Mouse (Mus musculus): ENCODE results near the gene Nup155. TPM values are rescaled to one million over a fixed set of nuclear protein-coding genes. Genes with fewer than 3 reads are reported as not detected.
"Not testable (repeated sequence)": the region's sequence is repeated elsewhere in the genome, so short reads cannot be mapped to it uniquely, and the experiment has no call there.

The Nup155 gene
- total RNA-seq (2021), result 10 to 100 TPM; 18.5 to 21.8 TPM
- long read RNA-seq, experiment 1, full-length matches to known transcripts, result 4 of 6 reads
- long read RNA-seq, experiment 1, partial matches to known transcripts, result 1 of 6 reads
- long read RNA-seq, experiment 1, other reads (novel, unspliced or antisense), result 1 of 6 reads
- long read RNA-seq, experiment 2, full-length matches to known transcripts, result 8 of 9 reads
- long read RNA-seq, experiment 2, partial matches to known transcripts, result 1 of 9 reads
- long read RNA-seq, experiment 2, other reads (novel, unspliced or antisense), result 0 of 9 reads

DNA sequence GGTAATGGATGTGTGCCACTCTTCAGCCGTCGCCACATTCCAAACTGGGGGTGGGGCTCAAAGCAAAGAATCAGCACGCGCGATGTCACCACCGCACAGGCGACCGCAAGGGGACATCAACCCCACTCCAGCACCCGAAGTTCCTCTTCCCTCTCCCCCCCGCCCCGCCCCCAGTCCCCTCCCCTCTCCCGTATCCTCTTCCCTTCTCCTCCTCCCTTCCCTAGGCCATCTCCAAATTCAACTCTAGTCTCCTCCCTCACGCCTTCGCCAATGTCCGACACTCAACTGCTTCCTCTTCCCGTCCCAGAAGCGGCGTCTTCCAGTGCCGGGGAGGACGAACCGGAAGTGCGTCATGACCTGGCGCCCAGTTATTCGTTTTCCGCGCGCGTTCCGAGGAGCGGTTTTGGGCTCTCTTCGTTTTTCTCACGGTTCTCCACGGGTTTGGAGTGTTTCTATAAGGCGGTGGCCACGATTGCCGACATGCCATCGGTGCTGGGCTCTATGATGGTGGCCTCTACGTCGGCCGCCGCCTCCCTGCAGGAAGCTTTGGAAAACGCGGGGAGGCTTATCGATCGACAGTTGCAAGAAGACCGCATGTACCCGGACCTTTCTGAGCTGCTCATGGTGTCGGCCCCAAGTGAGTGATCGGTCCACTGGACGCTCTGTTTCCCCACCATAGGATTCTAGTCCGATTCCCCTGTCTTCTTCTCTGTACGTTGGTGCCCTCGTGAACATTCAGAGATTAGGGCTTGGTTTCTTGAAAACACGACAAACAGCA is at the start of gene Nup155:
TSS of gene Nup155 (plus strand) at position 308 of the 778 bp plus-strand sequence.
- H3K4me3 ChIP-seq, result peak within 1 kb of the TSS; percentile 92
- H3K27ac ChIP-seq, result peak within 1 kb of the TSS; percentile 85
- DNase-seq (ENCODE audit: low spot score in 2 of 2), result peak; percentile 94
- TF ChIP-seq CTCF (conservative IDR thresholded peaks at IDR 0.05), result peak; percentile 28; the same call in 1 of the 2 replicates

- no peak overlapping the region for H3K27ac ChIP-seq
- TF ChIP-seq CTCF (conservative IDR thresholded peaks at IDR 0.05), result peak; percentile 59
- DNase-seq (ENCODE audit: low spot score in 2 of 2), result no peak
- H3K4me3 ChIP-seq, result no peak overlapping the region
Measured at GRCm38 (mm10) chr15:8065221-8065620, 43.9 kb upstream of the Nup155 start.

DNA sequence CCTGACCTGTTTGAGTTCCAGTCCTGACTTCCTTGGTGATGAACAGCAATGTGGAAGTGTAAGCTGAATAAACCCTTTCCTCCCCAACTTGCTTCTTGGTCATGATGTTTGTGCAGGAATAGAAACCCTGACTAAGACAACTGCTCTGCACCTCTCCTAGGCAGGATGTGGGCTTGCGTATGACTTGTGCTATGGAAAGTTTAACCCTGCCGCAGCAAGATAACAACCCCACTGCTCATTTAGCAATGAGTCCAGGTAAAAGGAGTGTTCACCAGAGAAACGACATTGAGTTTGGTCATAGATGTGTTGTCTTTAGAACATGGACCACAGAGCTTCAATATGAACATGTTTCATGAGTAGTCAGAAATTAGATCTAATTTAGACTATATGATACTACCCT is 35.9 kb upstream of the Nup155 start:
- not testable (repeated sequence) for DNase-seq (ENCODE audit: low spot score in 2 of 2); H3K27ac ChIP-seq; H3K4me3 ChIP-seq

DNA sequence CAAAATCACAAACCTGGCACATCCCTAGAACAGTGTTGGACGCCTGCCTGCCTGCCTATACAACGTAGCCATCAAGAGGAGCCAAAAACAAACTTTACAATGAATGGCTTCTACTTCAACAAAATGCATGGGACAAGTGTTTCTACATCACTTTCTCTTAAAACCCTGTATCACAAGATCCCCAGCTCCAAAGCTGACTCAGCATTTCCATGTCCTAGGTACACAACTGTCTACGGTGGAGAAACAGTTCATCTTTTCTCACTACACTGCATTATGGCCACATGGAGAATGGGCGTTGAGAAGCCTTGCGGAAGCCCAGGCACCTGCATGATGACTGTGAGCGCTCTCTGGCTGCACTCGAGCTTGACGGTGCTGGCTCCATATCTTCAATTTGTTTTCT is 26.9 kb upstream of the Nup155 start:
- H3K27ac ChIP-seq, result no peak overlapping the region
- no peak overlapping the region for H3K4me3 ChIP-seq
- no peak for DNase-seq (ENCODE audit: low spot score in 2 of 2)
- TF ChIP-seq CTCF (conservative IDR thresholded peaks at IDR 0.05), result no peak

DNA sequence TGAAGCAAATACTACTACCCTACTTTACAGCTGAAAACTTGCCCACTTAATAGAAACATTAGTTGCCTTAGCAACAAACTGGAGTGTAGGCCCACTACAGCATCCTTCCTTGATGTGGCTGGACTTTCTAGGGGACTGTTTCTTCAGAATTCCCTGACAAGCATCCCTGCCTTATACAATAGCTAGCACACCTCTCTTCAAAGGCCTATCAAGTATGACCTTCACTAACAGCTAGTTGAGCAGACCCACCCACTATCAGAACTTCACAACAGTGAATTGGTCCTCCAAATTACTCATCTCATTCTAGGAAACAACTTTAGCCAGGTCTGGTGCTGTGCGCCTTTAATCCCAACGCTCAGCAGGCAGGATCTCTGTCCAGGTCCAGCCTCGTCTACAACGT is 21.8 kb upstream of the Nup155 start:
- H3K27ac ChIP-seq, result no peak overlapping the region
- TF ChIP-seq CTCF (conservative IDR thresholded peaks at IDR 0.05), result no peak
- H3K4me3 ChIP-seq, result no peak overlapping the region
- DNase-seq (ENCODE audit: low spot score in 2 of 2), result no peak

- H3K27ac ChIP-seq, result no peak overlapping the region
- no peak for TF ChIP-seq CTCF (conservative IDR thresholded peaks at IDR 0.05)
- no peak for DNase-seq (ENCODE audit: low spot score in 2 of 2)
- H3K4me3 ChIP-seq, result no peak overlapping the region
Measured at GRCm38 (mm10) chr15:8088715-8089114, 20.4 kb upstream of the Nup155 start.

- TF ChIP-seq CTCF (conservative IDR thresholded peaks at IDR 0.05), result no peak
- no peak overlapping the region for H3K27ac ChIP-seq
Measured at GRCm38 (mm10) chr15:8090685-8091084, 18.4 kb upstream of the Nup155 start.

GRCm38 (mm10) chr15:8092668-8093067 is 16.4 kb upstream of the Nup155 start:
- not testable (repeated sequence) for H3K4me3 ChIP-seq; H3K27ac ChIP-seq; DNase-seq (ENCODE audit: low spot score in 2 of 2)

More at GRCm38 (mm10) chr15:8090685-8091084, 18.4 kb upstream of the Nup155 start:
- no peak for DNase-seq (ENCODE audit: low spot score in 2 of 2)
- no peak overlapping the region for H3K4me3 ChIP-seq

- H3K27ac ChIP-seq, result no peak overlapping the region
- DNase-seq (ENCODE audit: low spot score in 2 of 2), result peak; percentile 23
- peak; percentile 76 for TF ChIP-seq CTCF (conservative IDR thresholded peaks at IDR 0.05)
- peak overlapping the region; percentile 97 for H3K4me3 ChIP-seq
Measured at GRCm38 (mm10) chr15:8097853-8098252, 11.2 kb upstream of the Nup155 start.

DNA sequence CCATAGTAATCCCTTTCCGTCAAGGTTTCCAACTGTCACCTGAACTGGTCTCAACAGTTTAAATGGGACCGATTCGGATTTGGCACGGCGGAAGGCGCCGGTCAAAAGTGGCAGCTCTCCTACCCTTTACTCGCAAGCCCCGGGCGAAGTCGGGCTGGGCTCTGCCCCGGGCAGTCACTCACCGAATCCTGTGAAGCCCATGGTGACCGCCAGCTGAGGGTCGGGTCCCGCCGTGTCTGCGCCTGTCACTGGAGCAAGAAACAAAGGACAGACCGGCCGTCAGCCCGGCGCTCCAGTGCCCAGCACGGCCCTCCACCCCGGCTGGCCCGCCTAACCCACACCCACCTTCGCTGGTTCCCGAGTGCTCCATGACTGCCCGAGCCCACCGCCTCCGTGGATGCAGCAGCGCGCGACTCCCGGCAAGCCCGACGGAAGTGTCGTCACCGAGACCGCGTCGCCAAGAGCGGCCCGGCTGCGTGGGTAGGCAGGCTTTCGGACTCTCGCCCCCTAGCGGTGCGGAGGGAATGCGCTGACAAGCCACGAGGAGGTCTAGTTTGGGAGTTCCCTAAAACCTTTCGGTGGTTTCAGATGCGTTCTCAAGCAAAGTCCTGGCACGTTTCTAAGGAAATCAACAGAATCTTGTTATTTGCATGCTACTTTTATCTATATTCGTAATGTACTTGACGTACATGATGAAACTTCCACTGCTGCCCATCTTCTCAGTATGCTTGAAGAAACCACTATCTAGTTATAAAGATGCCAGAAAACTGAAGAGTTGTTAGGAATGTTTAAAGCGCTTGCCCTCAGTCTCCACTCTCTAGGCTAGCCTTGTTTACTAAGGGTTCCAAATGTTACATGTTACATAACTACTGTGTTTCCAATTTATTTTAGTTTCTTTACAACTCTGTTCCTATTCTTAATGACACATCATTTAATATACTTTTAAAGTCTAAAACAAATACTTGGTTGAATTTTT is 10.0 kb upstream of the Nup155 start, which contains the start of gene Wdr70:
TSS of gene Wdr70 (minus strand) at position 436 of the 976 bp plus-strand sequence.
- Histone ChIP-seq H3K4me3 (peak within 1 kb of the TSS; percentile 97), H3K27ac (peak within 1 kb of the TSS; percentile 90)
- peak; percentile 100; the same call in 1 of the 2 replicates for TF ChIP-seq CTCF (conservative IDR thresholded peaks at IDR 0.05)
- peak; percentile 95 to 99 for DNase-seq (ENCODE audit: low spot score in 2 of 2)

DNA sequence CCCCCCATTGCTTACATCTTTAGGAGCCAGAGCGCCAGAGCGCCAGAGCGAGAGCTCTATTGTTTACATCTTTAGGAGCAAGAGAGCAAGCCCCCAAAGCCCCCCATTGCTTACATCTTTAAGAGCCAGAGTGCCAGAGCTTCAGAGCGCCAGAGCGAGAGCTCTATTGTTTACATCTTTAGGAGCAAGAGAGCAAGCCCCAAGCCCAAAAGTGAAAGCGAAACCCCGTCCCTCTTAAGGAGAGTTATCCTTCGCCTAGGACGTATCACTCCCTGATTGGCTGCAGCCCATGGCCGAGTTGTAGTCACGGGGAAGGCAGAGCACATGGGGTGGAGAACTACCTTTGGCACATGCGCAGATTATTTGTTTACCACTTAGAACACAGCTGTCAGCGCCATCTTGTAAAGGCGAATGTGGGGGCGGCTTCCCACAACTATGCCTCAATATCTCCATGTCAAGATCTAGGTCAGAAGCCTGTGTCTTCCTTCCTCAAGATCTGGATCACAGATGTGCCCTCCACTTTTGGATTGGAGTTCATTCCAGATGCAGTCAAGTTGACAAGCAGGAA is 7.0 kb upstream of the Nup155 start:
- H3K4me3 ChIP-seq; DNase-seq (ENCODE audit: low spot score in 2 of 2); H3K27ac ChIP-seq: not testable (repeated sequence)

DNA sequence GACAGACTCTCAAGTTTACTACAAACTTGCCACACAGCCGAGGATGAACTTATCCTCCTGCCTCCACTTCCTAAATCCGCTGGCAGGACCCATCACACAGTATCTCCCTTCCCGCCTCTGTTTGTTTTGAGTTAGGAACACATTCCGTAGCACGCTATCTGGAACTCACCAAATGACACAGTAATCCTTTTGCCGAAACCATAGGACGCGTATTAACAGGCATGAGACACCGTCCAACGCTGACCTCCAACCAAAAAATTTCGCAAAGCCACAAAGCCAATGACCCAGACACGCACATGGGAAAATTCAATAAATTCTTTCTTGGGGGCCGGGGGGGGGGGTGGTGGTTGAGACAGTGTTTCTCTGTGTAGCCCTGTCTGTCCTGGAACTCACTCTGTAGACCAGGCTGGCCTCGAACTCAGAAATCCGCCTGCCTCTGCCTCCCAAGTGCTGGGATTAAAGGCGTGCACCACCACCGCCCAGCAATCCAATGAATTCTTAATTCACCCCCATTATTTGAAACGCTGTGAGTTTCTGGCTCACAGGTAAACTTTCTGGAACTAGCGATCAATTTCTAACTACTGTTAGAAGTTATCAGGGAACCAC is 610 bp upstream of the Nup155 start:
- DNase-seq (ENCODE audit: low spot score in 2 of 2), result no peak
- Histone ChIP-seq H3K4me3 (peak overlapping the region; percentile 92), H3K27ac (peak overlapping the region; percentile 85)
- TF ChIP-seq CTCF (conservative IDR thresholded peaks at IDR 0.05), result no peak
